ENCODE assay signal across 8 mouse cellular contexts in the genomic region with DNA sequence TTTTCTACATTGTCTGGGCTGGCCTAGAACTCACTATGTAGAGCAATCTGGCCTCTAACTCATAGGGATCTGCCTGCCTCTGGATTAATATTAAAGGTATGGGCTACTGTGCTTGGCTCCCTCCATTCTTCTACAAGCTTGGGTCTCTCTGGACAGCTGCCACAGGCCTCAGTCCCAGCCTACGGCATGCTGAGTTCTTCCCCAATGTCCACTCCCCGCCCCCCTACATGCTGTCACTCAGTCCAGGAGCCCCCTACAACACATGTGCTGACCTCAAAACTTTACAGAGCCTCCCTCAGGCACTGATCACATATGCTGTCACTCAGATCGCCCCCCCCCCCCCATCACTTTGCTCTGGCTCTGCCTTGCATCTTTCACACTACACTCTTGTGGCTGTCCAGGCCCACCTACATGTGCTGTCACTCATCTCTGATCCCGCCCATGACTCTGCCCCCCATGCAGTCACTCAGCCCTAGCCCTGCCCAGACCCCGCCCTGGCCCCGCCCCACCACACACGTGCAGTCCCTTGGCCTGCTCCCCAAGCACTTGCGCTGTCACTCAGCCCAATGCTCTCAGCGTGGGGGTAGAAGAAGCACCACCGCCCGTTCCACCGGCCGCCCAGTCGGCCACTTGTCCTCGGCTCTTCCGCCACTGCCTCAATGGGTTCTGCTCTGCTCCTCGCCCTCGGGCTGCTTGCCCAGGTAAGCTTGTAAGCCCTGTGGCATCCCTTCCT. TPM values are rescaled to one million over a fixed set of nuclear protein-coding genes. Genes with fewer than 3 reads are reported as not detected.
DNase-seq lines count a peak whose midpoint lies in the region; ATAC-seq and TF ChIP-seq lines count a peak whose summit lies in the region.

A gene (plus strand): TSS at position 138 of the 733 bp plus-strand sequence.

- TF ChIP-seq CTCF in lung, embryonic 14.5 days (IDR thresholded peaks at IDR 0.05; ENCODE audit: low read depth): no peak

- 12% methylated on average over 18 of the region's 18 CpGs for WGBS in forebrain, embryonic 15.5 days
- WGBS in intestine, embryonic 14.5 days: 16% methylated on average over 18 of the region's 18 CpGs
- WGBS in lung, embryonic 14.5 days: 10% methylated on average over 18 of the region's 18 CpGs

- peak; percentile 60; the same call in 1 of the 2 replicates for ATAC-seq in cerebellum, adult (ENCODE audit: insufficient number of reproducible peaks, low FRiP score, low TSS enrichment)
- peak; percentile 86 for ATAC-seq in forebrain, embryonic 15.5 days (replicated peaks)
- peak; percentile 78 for ATAC-seq in intestine, embryonic 14.5 days (replicated peaks; ENCODE audit: low FRiP score, low TSS enrichment, low read depth)
- peak; percentile 92 for ATAC-seq in lung, embryonic 14.5 days (ENCODE audit: insufficient read depth)

- H3K4me2 ChIP-seq in forebrain, embryonic 15.5 days (replicated peaks): peak within 1 kb of the TSS; percentile 26
- H3K4me2 ChIP-seq in intestine, embryonic 14.5 days (ENCODE audit: low read length): peak within 1 kb of the TSS; percentile 31; the same call in 1 of the 2 replicates
- peak within 1 kb of the TSS; percentile 48 for H3K4me2 ChIP-seq in lung, embryonic 14.5 days

- H3K36me3 ChIP-seq in forebrain, embryonic 15.5 days: no peaks in the 10 kb centered on the region
- no peaks in the 10 kb centered on the region for H3K36me3 ChIP-seq in intestine, embryonic 14.5 days (ENCODE audit: control insufficient read depth, insufficient read depth, low read length)
- H3K36me3 ChIP-seq in lung, embryonic 14.5 days (ENCODE audit: insufficient read depth): no peaks in the 10 kb centered on the region

- H3K9ac ChIP-seq in forebrain, embryonic 15.5 days (replicated peaks): no peak within 1 kb of the TSS
- no peak within 1 kb of the TSS for H3K9ac ChIP-seq in intestine, embryonic 14.5 days (ENCODE audit: low read length)
- H3K9ac ChIP-seq in lung, embryonic 14.5 days: no peak within 1 kb of the TSS

- H3K4me1 ChIP-seq in forebrain, embryonic 15.5 days: peaks cover 5% of the 10 kb centered on the region; the same call in 1 of the 2 replicates
- no peaks in the 10 kb centered on the region for H3K4me1 ChIP-seq in intestine, embryonic 14.5 days (replicated peaks; ENCODE audit: control insufficient read depth, insufficient read depth, low read length)
- no peaks in the 10 kb centered on the region; the same call in 1 of the 2 replicates for H3K4me1 ChIP-seq in lung, embryonic 14.5 days (ENCODE audit: insufficient read depth)

- H3K27ac ChIP-seq in forebrain, embryonic 15.5 days (replicated peaks): no peak within 1 kb of the TSS
- no peak within 1 kb of the TSS for H3K27ac ChIP-seq in intestine, embryonic 14.5 days (ENCODE audit: low read depth)
- H3K27ac ChIP-seq in lung, embryonic 14.5 days (ENCODE audit: low read depth): no peak within 1 kb of the TSS

- H3K4me3 ChIP-seq in forebrain, embryonic 15.5 days: no peak within 1 kb of the TSS
- H3K4me3 ChIP-seq in intestine, embryonic 14.5 days (ENCODE audit: low read depth, low read length): no peak within 1 kb of the TSS
- H3K4me3 ChIP-seq in lung, embryonic 14.5 days (ENCODE audit: low read depth, low read length): no peak within 1 kb of the TSS

- no peaks in the 10 kb centered on the region for H3K9me3 ChIP-seq in forebrain, embryonic 15.5 days
- H3K9me3 ChIP-seq in intestine, embryonic 14.5 days (ENCODE audit: control insufficient read depth, low read length): no peaks in the 10 kb centered on the region
- H3K9me3 ChIP-seq in lung, embryonic 14.5 days (ENCODE audit: low read depth, low read length): no peaks in the 10 kb centered on the region

- DNase-seq in ovary, postnatal 36 days (ENCODE audit: low spot score): peak; percentile 33
- DNase-seq in ovary, adult 18-20 months (ENCODE audit: low spot score): no peak
- peak; percentile 67 for DNase-seq in intestine, embryonic 14.5 days (ENCODE audit: low spot score)
- DNase-seq in lung, embryonic 14.5 days: peak; percentile 70
- DNase-seq in retina, postnatal 1 day: peak; percentile 83
- DNase-seq in left cerebral cortex, adult 18-20 months (ENCODE audit: low spot score in 2 of 2): no peak

- no peaks in the 10 kb centered on the region for H3K27me3 ChIP-seq in forebrain, embryonic 15.5 days
- H3K27me3 ChIP-seq in intestine, embryonic 14.5 days (replicated peaks; ENCODE audit: control insufficient read depth, insufficient read depth, low read length): no peaks in the 10 kb centered on the region
- no peaks in the 10 kb centered on the region for H3K27me3 ChIP-seq in lung, embryonic 14.5 days (ENCODE audit: insufficient read depth, low read length)

RNA-seq across cellular contexts. Expression of the gene that starts here (rescaled TPM):
- 1.2 TPM in 2 replicates for polyA plus RNA-seq in forebrain, embryonic 15.5 days (2015; fragmentation: Nextera tagmentation; extraction: Ambion mirVana)
- 0.30 and 0.51 TPM in 2 replicates for polyA plus RNA-seq in intestine, embryonic 14.5 days (2014; fragmentation: Nextera tagmentation; extraction: Ambion mirVana)
- 0.07 TPM in 1 of 2 replicates, not detected in the other for polyA plus RNA-seq in lung, embryonic 14.5 days (2014; fragmentation: Nextera tagmentation; extraction: Ambion mirVana)
- total RNA-seq in left cerebral cortex, adult 18-20 months (2021): under 1 TPM; 0.63 to 0.79 TPM

Comparison
In these comparisons a context has a peak if more than half of its experiments do, and no peak if none do; other contexts are left out.
1. DNase-seq: peak in ovary, postnatal 36 days (single experiment) and retina, postnatal 1 day (single experiment); none in ovary, adult 18-20 months (single experiment) and left cerebral cortex, adult 18-20 months (0 of 2).
2. Peak in DNase-seq, ATAC-seq and H3K4me2 ChIP-seq in intestine, embryonic 14.5 days; RNA of the gene not detected or under 1 TPM.
3. Peak in DNase-seq, ATAC-seq and H3K4me2 ChIP-seq in lung, embryonic 14.5 days; RNA of the gene not detected or under 1 TPM.
4. Peak in every context shown above with its lines, with median percentiles within 50 percentile points of each other: ATAC-seq and H3K4me2 ChIP-seq.